Mouse (Mus musculus) bone marrow macrophage, adult 2 months (primary cell): ENCODE results near the gene Ptgr1. TPM values are rescaled to one million over a fixed set of nuclear protein-coding genes. Genes with fewer than 3 reads are reported as not detected.

Experiments
- H3K27ac ChIP-seq: 2 replicates; pipeline ENCODE4 v1.5.1; 2012; ENCODE audit warnings: low read depth, low read length; ENCODE audit not compliant: insufficient read depth
- H3K4me1 ChIP-seq: 2 replicates; pipeline ENCODE4 v1.6.1; 2012; ENCODE audit warnings: low read length; ENCODE audit not compliant: control insufficient read depth, insufficient read depth
- H3K4me3 ChIP-seq: 2 replicates; pipeline ENCODE4 v1.5.1; 2012; ENCODE audit warnings: mild to moderate bottlenecking, low read length, moderate library complexity; ENCODE audit not compliant: insufficient read depth
- CTCF ChIP-seq: IDR thresholded peaks from 2 replicates; pipeline ENCODE4 v1.5.1; 2012; ENCODE audit warnings: low read depth, mild to moderate bottlenecking, low read length, moderate library complexity
- POLR2A ChIP-seq: IDR thresholded peaks from 2 replicates; pipeline ENCODE4 v1.6.1; 2012; ENCODE audit warnings: mild to moderate bottlenecking, low read depth, low read length, borderline replicate concordance
- polyA plus RNA-seq: library from polyadenylated mRNA; stranded (reverse); fragments of >200 nt; gene quantifications from 2 replicates; pipeline ENCODE4 v1.2.4, GENCODE M21; 2012; ENCODE audit not compliant: missing spikeins, insufficient read depth, insufficient read length

Gene Ptgr1
- polyA plus RNA-seq, 1 experiment: 25.2 TPM

GRCm38 (mm10) chr4:58932541-58932940 is 54.4 kb downstream of the Ptgr1 start:
- H3K4me3 ChIP-seq: no peak overlapping the region
- H3K4me1 ChIP-seq: 0 out of 2 replicates have a peak, but pooled peaks cover 2% of the 10 kb centered on the region
- no peak overlapping the region for H3K27ac ChIP-seq
- TF ChIP-seq POLR2A: no peak
- no peak for TF ChIP-seq CTCF

DNA sequence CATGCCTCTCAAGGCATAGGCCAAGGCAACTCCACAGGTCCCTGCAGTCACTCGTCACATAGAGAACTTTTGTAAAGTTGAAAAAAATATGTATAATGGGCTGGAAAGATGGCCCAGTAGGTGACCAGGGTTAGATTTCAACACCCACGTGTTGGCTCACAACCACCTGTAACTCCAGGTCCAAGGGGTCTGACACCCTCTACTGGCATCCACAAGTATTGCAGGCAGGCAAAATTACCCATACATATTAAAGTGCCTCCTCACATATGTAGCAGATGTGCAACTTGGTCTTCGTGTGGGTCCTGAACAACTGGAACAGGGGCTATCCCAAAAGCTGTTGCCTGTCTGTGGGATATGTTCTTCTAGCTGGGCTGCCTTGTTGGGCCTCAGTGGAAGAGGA is 59.3 kb downstream of the Ptgr1 start:
- H3K4me3 ChIP-seq: no peak overlapping the region
- TF ChIP-seq POLR2A: no peak
- no peak for TF ChIP-seq CTCF

GRCm38 (mm10) chr4:58926120-58926519 is 60.8 kb downstream of the Ptgr1 start:
- Histone ChIP-seq H3K4me3 (no peak overlapping the region), H3K4me1 (0 out of 2 replicates have a peak, but pooled peaks cover 2% of the 10 kb centered on the region), H3K27ac (no peak overlapping the region)
- TF ChIP-seq CTCF: no peak
- no peak for TF ChIP-seq POLR2A

More for the DNA sequence above, 59.3 kb downstream of the Ptgr1 start:
- Histone ChIP-seq H3K4me1 (0 out of 2 replicates have a peak, but pooled peaks cover 2% of the 10 kb centered on the region), H3K27ac (no peak overlapping the region)

GRCm38 (mm10) chr4:58925664-58926063 is 61.3 kb downstream of the Ptgr1 start:
- H3K4me3 ChIP-seq: no peak overlapping the region
- TF ChIP-seq CTCF: no peak
- no peak for TF ChIP-seq POLR2A
- H3K4me1 ChIP-seq: 0 out of 2 replicates have a peak, but pooled peaks cover 2% of the 10 kb centered on the region
- no peak overlapping the region for H3K27ac ChIP-seq

- TF ChIP-seq CTCF: no peak
- no peak for TF ChIP-seq POLR2A
- H3K4me1 ChIP-seq: 0 out of 2 replicates have a peak, but pooled peaks cover 2% of the 10 kb centered on the region
- no peak overlapping the region for H3K4me3 ChIP-seq
- no peak overlapping the region for H3K27ac ChIP-seq
Observed at GRCm38 (mm10) chr4:58923933-58924332, 63.0 kb downstream of the Ptgr1 start.

Other genes starting within 250 kb of the Ptgr1 start
- gene Olfr267, start 199.4 kb downstream of the Ptgr1 start, polyA plus RNA-seq: not detected in 2 replicates
- gene Ecpas, start 74.4 kb downstream of the Ptgr1 start, polyA plus RNA-seq: 38.3 and 49.0 TPM in 2 replicates
- not detected in 2 replicates for gene Zkscan16, start 43.5 kb downstream of the Ptgr1 start, polyA plus RNA-seq
- 7.7 and 7.9 TPM in 2 replicates for gene Dnajc25, start 7.9 kb upstream of the Ptgr1 start, polyA plus RNA-seq
- gene Gm20503, start 16.1 kb upstream of the Ptgr1 start, polyA plus RNA-seq: 2.6 TPM in 1 of 2 replicates, not detected in the other
- 54.3 and 60.2 TPM in 2 replicates for gene Gng10, start 48.0 kb upstream of the Ptgr1 start, polyA plus RNA-seq
- not detected in 2 replicates for gene AI481877, start 151.9 kb upstream of the Ptgr1 start, polyA plus RNA-seq
- gene Ugcg, start 202.1 kb upstream of the Ptgr1 start, polyA plus RNA-seq: 22.3 and 24.0 TPM in 2 replicates